Mouse (Mus musculus) erythroblast, embryonic 14.5 days (primary cell): ENCODE results near the gene Gm20538. TPM values are rescaled to one million over a fixed set of nuclear protein-coding genes. Genes with fewer than 3 reads are reported as not detected.

Source experiments
- H3K27me3 ChIP-seq: 2 replicates; pipeline ENCODE4 v1.6.1; 2012; ENCODE audit warnings: inconsistent platforms; ENCODE audit not compliant: control insufficient read depth
- H3K36me3 ChIP-seq: 2 replicates; pipeline ENCODE4 v1.6.1; 2012; ENCODE audit warnings: mild to moderate bottlenecking, inconsistent platforms; ENCODE audit not compliant: control insufficient read depth
- H3K4me1 ChIP-seq: 2 replicates; pipeline ENCODE4 v1.6.1; 2012; ENCODE audit warnings: inconsistent platforms; ENCODE audit not compliant: control insufficient read depth
- H3K4me3 ChIP-seq: replicated peaks from 2 replicates; pipeline ENCODE3; 2012; ENCODE audit warnings: moderate library complexity, mild to moderate bottlenecking, inconsistent platforms
- H3K9me3 ChIP-seq: 2 replicates; pipeline ENCODE4 v1.6.1; 2012; ENCODE audit warnings: low read length, inconsistent platforms, mixed read lengths; ENCODE audit not compliant: control insufficient read depth
- GATA1 ChIP-seq: IDR thresholded peaks from 2 replicates; pipeline ENCODE4 v1.6.1; 2012; ENCODE audit warnings: low read length, inconsistent platforms, mixed read lengths
- TAL1 ChIP-seq: IDR thresholded peaks from 3 replicates; pipeline ENCODE4 v1.6.1; 2012; ENCODE audit warnings: low read length, inconsistent platforms, mixed read lengths
- polyA plus RNA-seq: library from polyadenylated mRNA; stranded (reverse); fragments of >175 nt; gene quantifications from 2 replicates; pipeline ENCODE4 v1.2.3, GENCODE M21; 2012

Gm20538 gene
- polyA plus RNA-seq, 1 experiment = not detected

DNA sequence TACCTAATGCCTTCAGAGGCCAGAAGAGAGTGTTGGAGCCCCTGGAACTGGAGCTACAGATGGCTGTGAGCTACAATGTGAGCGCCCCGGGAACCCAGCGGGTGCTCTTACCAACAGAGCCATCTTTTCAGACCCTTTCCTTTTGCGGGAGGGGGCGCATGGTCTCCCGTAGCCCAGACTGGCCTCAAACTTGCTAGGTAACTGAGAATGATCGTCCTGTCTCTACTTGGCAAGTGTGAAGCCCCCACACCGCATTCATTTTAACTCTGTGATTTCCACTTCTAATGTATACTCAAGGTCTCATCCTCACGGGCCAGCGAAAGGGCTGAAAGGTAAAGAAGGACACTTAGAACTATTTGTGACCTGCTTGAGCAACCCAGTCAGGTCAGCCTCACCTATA is 8.3 kb downstream of the Gm20538 start:
- TF ChIP-seq GATA1 (no peak), TAL1 (no peak)

DNA sequence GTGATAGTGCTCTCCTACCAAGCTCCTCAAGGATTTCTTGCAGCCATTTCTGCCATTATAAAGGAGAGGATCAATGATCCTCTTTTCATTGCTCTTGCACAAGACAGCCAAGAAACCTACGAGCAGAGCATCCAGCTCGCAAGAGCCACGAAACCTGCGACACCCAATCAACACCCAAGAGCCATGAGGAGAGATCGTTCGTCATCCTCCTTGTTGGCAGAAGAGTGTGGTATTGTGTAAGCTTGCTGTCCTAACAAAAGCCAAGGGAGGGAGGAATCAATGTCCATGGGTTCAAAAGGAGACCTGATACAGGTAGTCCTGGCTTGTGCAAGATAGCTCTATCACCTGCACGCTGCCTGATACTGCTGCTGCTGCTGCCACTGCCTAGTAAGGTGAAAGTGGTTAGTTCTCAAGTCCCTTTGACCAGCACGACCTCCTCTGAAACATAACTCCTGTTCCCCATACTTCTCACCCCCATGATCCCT is 9.9 kb downstream of the Gm20538 start:
- H3K36me3 ChIP-seq = peaks cover under 1% of the 10 kb centered on the region
- peaks cover 21% of the 10 kb centered on the region for H3K4me1 ChIP-seq
- no peak for TF ChIP-seq GATA1
- TF ChIP-seq TAL1 = no peak
- no peak overlapping the region for H3K4me3 ChIP-seq
- peaks cover 8% of the 10 kb centered on the region for H3K27me3 ChIP-seq
- H3K9me3 ChIP-seq = peaks cover 4% of the 10 kb centered on the region

More for the DNA sequence above, 8.3 kb downstream of the Gm20538 start:
- Histone ChIP-seq H3K9me3 (peaks cover 4% of the 10 kb centered on the region), H3K36me3 (peaks cover 16% of the 10 kb centered on the region), H3K27me3 (peaks cover 8% of the 10 kb centered on the region), H3K4me1 (peaks cover 21% of the 10 kb centered on the region), H3K4me3 (no peak overlapping the region)

DNA sequence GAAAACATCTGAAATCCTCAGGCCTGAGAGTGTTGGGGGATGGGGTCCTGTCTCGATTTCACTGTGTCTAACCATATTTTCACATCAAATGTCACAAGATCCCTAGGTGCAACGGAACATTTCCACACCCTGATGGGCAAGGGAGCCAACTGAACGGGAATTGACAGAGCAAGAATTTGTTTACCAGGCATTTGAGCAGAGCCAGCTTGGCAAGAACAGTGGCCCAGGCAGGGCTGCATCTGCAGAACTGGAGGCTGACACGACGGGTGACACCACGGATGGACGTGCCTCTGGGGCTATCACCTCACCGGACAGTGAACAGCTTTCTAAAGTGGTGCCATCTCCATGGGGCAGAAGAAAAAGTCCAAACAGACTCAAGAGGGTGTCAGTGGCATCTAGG is 15.2 kb downstream of the Gm20538 start:
- Histone ChIP-seq H3K4me3 (no peak overlapping the region), H3K4me1 (no peaks in the 10 kb centered on the region), H3K9me3 (peaks cover 4% of the 10 kb centered on the region), H3K27me3 (peaks cover under 1% of the 10 kb centered on the region; the same call in 1 of the 2 replicates), H3K36me3 (no peaks in the 10 kb centered on the region)
- TF ChIP-seq GATA1 = no peak
- no peak for TF ChIP-seq TAL1

DNA sequence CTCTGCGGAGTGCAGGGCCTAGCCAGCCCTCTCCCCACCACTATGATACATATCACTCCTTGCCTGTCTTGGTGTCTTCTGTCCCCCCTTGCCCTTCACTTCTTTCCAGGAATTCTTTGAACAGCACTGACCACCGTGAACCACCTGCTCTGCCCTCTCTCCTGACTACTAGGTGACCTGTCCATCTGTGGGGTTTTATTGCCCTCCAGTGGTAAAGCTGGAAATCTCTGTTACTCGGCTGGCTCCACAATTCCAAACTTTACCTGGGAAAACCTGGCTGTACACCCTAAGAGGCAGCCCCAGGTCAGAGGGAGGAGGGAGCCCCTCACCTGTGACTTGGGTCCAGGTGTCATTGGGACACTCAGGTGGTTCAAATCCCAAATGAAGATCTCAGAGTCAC is 17.3 kb downstream of the Gm20538 start:
- H3K9me3 ChIP-seq = peaks cover 4% of the 10 kb centered on the region
- no peaks in the 10 kb centered on the region for H3K36me3 ChIP-seq
- peaks cover 4% of the 10 kb centered on the region for H3K27me3 ChIP-seq
- no peaks in the 10 kb centered on the region for H3K4me1 ChIP-seq
- no peak overlapping the region for H3K4me3 ChIP-seq
- TF ChIP-seq GATA1 = no peak
- TF ChIP-seq TAL1 = no peak

DNA sequence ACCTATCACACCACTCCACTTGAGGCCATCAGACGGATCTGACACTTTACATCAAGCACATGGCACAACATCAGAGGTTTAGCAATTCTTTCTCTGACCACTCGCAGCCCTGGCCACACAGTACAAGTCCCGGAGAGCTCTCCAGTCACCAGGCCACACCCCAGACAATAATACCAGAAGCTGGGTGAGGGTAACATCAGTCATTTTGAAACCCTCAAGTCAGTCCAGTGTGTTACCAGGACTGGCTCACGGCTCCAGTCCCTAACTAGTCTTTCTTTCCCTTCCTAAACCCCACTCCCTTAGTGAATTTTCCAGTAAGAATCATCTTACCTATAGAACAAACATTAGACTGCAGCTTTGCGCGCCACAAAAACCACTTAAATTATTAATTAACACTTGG is 22.6 kb downstream of the Gm20538 start:
- H3K9me3 ChIP-seq = peaks cover 2% of the 10 kb centered on the region; the same call in 1 of the 2 replicates
- peaks cover 4% of the 10 kb centered on the region for H3K27me3 ChIP-seq
- no peaks in the 10 kb centered on the region for H3K36me3 ChIP-seq
- H3K4me3 ChIP-seq = no peak overlapping the region
- TF ChIP-seq TAL1 (no peak), GATA1 (no peak)
- H3K4me1 ChIP-seq = no peaks in the 10 kb centered on the region

DNA sequence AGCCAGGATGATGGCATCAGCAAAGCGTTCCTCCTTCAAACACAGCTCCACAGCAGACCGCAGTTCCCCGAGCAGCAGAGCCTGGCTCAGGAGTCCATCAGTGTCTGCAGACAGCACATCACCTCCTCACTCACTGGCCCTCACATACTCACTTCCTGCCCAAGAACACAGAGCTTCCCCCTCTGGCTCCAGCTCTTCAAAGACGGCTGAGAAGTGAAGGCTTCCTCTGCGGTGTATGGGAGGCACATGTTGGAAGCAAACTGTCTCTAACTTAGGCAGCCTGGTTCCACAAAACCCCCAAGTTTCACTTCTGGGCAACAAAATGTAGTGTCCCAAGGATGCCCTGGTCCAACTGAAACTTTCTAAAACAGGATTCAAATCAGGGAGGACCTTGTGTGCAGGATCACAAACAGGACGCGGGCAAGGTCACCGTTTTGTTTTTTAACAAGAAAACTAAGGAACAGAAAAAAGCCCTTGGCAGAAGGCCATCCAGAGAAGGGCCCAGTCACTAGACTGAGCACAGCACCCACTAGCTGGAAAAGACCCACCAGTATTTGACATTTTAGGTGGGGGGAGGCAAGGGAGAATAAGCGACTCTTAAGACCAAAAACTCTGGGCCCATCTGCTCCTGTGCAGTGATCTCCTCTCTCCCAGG is 27.0 kb downstream of the Gm20538 start:
- Histone ChIP-seq H3K4me1 (no peaks in the 10 kb centered on the region), H3K27me3 (no peaks in the 10 kb centered on the region), H3K36me3 (no peaks in the 10 kb centered on the region), H3K4me3 (no peak overlapping the region), H3K9me3 (peaks cover 2% of the 10 kb centered on the region; the same call in 1 of the 2 replicates)
- TF ChIP-seq GATA1 (no peak), TAL1 (no peak)

DNA sequence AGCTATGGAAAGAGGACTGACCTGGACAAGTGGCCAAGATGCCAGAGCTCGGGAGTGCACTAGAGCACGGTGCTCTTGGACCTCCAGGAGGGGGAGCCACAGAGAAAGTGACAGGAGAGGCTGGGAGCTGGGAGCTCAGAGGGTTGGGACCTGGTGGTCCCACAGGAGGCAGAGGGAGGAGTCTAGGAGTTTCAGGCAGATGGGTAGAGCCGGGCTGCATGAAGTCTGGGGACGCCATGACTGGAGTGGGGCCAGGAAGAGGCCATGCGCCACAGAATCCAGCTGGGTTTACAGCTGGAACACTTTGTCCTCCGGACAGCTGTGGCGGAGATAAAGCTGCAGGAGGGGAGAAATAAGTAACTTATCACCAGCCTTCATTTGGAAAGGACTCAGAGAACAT is 33.5 kb downstream of the Gm20538 start:
- H3K4me1 ChIP-seq = no peaks in the 10 kb centered on the region
- no peaks in the 10 kb centered on the region for H3K36me3 ChIP-seq
- TF ChIP-seq TAL1 (no peak), GATA1 (no peak)
- no peak overlapping the region for H3K4me3 ChIP-seq
- no peaks in the 10 kb centered on the region for H3K9me3 ChIP-seq
- H3K27me3 ChIP-seq = peaks cover 33% of the 10 kb centered on the region

DNA sequence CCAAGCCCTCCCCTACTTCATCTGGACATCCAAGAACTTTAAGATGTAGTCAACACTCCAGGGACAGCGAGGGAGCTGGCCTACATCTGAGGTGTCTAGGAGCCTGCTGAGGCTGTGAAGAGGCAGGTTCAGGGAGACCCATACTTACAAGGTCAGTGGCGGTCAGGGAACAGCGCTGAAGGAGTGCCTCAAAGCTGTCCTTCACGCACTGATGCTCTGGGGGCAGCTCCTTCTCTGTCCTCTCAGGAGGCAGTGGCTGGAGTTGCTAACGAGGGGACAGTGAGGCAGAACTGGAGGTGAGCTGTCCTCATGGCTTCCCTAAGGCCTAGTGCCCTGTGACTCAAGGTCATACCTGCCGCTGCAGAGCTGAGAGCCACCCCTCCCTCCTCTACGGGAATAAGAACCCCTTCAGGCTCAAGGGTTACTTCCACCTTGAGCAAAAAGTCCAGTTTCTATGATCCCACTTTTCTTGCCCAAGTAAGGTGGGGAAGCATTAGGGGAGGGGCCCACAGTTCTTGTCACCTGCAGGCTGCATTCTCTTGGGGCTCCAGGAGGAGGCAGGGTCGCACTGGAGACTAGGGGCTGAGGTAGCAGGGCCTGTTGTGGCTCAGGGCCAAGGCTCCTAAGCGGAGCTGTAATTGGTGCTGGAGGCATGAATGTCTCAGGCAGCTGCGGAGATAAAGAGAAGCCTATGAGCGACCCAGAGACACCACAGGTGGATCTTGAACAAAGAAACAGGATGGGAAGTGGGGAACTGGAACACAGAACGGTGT is 34.4 kb downstream of the Gm20538 start:
- no peaks in the 10 kb centered on the region for H3K9me3 ChIP-seq
- H3K27me3 ChIP-seq = peaks cover 43% of the 10 kb centered on the region
- no peak overlapping the region for H3K4me3 ChIP-seq
- H3K36me3 ChIP-seq = no peaks in the 10 kb centered on the region
- H3K4me1 ChIP-seq = no peaks in the 10 kb centered on the region
- no peak for TF ChIP-seq TAL1

DNA sequence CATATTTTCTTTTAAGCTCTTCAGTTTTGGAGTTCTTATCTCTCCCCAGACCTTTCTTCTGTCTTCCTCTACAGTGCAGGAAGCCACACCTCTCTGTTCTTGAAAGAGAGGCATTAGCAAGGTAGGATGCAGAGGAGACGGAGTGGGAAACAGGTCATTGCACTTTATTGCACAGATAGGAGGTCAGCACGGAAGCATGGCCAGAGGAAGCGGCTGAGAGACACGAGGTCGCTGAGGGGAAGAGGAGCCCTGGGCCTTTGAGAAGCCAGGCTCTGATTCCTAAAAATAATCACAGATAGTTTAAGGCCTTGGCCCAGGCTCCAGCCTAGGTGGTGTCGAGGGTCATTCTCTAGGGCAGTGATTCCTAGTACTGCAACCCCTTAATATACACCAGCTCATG is 36.9 kb downstream of the Gm20538 start:
- TF ChIP-seq GATA1 (no peak), TAL1 (no peak)
- H3K9me3 ChIP-seq = peaks cover 5% of the 10 kb centered on the region; the same call in 1 of the 2 replicates
- peaks cover 67% of the 10 kb centered on the region for H3K27me3 ChIP-seq
- H3K4me3 ChIP-seq = no peak overlapping the region
- H3K36me3 ChIP-seq = no peaks in the 10 kb centered on the region
- H3K4me1 ChIP-seq = no peaks in the 10 kb centered on the region
